Mouse (Mus musculus): ENCODE data around the gene Higd1b.

Gene Higd1b

GRCm38 (mm10) chr11:102838616-102839150 lies 3.0 kb downstream of the Higd1b start:
- DNase-seq (ENCODE audit: low spot score in 2 of 2), result no peak

GRCm38 (mm10) chr11:102845926-102846325 lies 10.3 kb downstream of the Higd1b start:
- no peak for DNase-seq (ENCODE audit: low spot score in 2 of 2)

DNA sequence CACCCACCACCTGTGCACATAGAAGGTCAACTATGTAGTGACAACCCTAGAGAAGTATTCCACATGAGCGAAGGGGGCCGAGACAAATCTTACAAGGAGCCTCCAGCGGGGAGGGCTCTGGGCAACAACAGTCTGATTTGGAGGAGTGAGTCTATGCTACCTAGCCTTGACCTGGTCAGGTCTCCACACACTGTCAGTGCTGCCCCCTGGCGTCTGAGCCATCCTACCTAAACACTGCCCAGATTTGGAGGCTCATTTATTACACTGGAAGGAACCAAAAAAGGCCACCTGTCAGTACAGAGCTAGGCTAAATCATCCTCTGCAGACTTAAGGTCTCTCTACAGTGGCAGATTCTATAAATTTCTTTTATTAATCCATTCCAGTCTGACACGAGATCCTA lies 16.2 kb downstream of the Higd1b start:
- DNase-seq (ENCODE audit: low spot score in 2 of 2), result no peak

DNA sequence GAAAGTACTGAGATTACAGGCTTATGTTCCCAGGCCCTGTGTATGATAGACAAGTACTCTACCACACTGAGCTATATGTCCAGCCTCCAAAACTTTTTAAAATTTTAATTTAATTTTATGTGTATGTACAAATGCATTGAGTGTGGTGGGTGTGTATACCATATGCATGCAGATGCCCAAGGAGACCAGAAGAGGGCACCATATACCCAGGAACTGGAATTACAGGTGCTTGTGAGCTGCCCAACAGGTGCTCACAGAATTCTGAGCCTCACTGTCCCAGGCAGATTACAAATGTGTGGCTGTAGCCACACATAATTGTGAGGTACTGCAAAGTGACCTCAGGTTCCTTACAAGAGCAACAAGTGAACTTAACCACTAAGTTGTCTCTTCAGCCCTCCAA lies 18.1 kb downstream of the Higd1b start:
- DNase-seq (ENCODE audit: low spot score in 2 of 2), result no peak

GRCm38 (mm10) chr11:102855941-102856340 lies 20.3 kb downstream of the Higd1b start:
- no peak for DNase-seq (ENCODE audit: low spot score in 2 of 2)

- DNase-seq (ENCODE audit: low spot score in 2 of 2), result no peak
Observed at GRCm38 (mm10) chr11:102858951-102859350, 23.3 kb downstream of the Higd1b start.

DNA sequence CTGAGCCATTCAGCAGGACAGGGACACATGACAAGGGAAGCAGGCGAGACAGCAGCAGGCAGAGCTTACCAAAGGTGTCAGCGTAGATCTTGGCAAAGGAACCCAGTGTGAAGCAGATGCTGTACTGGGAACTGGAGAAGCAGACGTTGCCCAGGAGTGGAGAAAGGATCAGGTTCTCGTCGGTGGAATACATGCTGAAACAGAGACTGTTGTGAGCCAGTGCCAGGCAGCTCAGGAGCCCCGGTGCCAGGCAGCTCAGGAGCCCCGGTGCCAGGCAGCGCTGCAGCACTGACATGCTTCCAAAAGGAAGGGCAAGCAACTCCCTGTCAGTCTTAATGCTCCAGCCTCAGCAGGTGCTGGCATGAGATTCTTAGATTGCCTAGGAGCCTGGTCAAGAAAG lies 24.3 kb downstream of the Higd1b start:
- no peak for DNase-seq (ENCODE audit: low spot score in 2 of 2)

GRCm38 (mm10) chr11:102864272-102864671 lies 28.6 kb downstream of the Higd1b start:
- DNase-seq (ENCODE audit: low spot score in 2 of 2), result peak in 1 of 2 experiments; percentile 61

DNA sequence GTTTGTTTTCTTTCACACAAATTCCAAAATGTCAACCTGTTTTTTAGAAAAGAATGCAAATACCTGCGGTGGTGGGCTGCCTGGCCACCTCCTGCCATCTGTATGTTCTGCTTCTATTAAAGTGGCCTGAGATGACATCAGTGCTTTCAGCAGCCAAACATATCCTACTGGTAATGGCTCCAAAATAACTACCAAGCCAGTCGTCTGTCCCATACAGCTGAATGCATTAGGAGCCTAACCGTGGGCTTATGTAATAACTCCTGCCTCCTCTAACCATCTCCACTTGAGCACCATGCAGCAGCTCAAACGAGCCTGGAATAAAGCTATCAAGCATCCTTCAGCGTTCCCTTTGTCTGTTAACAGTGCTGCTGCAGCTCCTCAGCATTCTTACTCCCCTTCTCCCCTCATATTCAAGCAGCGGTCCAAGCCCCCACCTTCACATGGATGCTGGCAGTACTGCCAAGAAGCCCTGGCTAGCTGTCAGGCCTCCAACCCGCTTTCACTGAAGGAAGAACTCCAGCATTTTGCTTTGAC lies 39.2 kb downstream of the Higd1b start:
- no peak for DNase-seq (ENCODE audit: low spot score in 2 of 2)

- no peak for DNase-seq (ENCODE audit: low spot score in 2 of 2)
Observed at GRCm38 (mm10) chr11:102879558-102879957, 43.9 kb downstream of the Higd1b start.

DNA sequence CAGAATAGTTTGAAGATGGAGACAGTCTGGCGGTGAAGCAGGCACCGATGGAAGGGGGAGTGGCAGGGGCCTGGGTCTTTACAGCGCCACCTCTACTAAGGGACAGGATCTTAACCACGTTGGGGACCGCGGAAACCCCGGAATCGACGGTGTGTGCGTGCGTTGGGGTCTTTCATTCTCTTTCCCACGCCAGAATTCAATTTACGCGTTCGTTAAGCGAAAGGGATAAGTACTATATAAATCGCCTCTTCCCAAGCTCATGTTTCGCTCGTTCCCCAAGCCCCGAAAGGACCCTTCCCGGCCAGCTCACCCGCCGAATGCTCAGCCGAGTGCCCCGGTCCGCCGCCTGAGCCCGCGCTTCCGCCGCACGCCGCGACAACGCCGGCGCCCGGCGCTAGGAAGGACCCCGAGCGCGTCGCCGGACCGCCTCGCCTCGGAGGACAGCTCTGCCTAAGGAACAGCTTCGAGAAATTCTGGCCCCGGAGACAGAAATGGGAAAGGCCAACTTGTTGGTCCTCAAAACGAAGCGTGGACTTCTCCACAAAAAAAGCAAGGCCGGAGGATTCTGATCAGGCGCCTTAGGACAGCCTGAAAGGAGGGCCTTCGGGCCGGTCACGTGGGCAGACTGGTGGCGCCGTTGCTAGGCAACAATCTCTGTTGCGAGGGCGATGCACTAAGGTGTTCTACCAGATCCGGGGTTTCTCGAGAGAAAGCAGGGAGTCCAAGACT lies 45.1 kb downstream of the Higd1b start, which contains the start of the genes Eftud2 and Ccdc103:
Eftud2 (minus strand) TSS at position 401 of the 729 bp plus-strand sequence.
Ccdc103 (plus strand) TSS at position 620 of the 729 bp plus-strand sequence.
- peak; percentile 84 to 90 for DNase-seq (ENCODE audit: low spot score in 2 of 2)

GRCm38 (mm10) chr11:102881314-102882198 lies 45.9 kb downstream of the Higd1b start:
- no peak for DNase-seq (ENCODE audit: low spot score in 2 of 2)

GRCm38 (mm10) chr11:102884616-102885219 lies 49.1 kb downstream of the Higd1b start, which contains the start of gene Fam187a:
Fam187a (plus strand) TSS chr11:102885169.
- no peak for DNase-seq (ENCODE audit: low spot score in 2 of 2)

DNA sequence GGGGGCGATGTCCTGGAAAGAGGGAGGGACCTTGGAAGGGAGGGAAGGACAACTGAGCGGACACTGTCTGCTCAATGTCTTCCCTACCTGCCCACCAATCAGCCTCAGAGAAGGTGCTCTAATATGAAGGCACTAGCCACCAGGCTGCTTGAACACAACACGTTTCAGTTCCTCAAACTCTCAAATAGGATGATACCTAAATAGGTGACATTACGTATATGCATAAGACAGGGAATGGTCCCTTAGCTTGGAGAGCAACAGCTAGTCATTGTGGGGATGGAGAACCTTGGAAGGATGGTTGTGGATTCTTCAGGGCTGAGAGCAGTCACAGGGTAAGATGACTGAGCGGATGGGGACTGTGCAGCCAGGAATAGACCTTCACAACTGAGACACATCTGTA lies 51.8 kb downstream of the Higd1b start:
- DNase-seq (ENCODE audit: low spot score in 2 of 2), result no peak

Data from frontal cortex, postnatal 10 days (tissue).